Mouse (Mus musculus) forebrain, embryonic 11.5 days (tissue): ENCODE data around the gene Pxmp4. TPM values are rescaled to one million over a fixed set of nuclear protein-coding genes. Genes with fewer than 3 reads are reported as not detected.

ENCODE experiments used
- ATAC-seq: fragments of 200-750 bp; cut with Nextera tagmentation; replicated peaks from 2 replicates; pipeline ENCODE4 v1.8.0; 2017; ENCODE audit warnings: moderate TSS enrichment; ENCODE audit not compliant: low FRiP score
- DNase-seq: peaks from one replicate; pipeline ENCODE4 v3.0.0-alpha.2; 2017; ENCODE audit warnings: low spot score
- H3K27ac ChIP-seq: fragments of 300-500 bp; sonication (generic); 2 replicates; pipeline ENCODE4 v1.5.1; 2014; ENCODE audit warnings: low read depth, low read length
- H3K27me3 ChIP-seq: fragments of 300-500 bp; sonication (generic); 2 replicates; pipeline ENCODE4 v1.6.1; 2014; ENCODE audit warnings: mild to moderate bottlenecking, low read length, mixed read lengths; ENCODE audit not compliant: control insufficient read depth, insufficient read depth
- H3K36me3 ChIP-seq: fragments of 300-500 bp; sonication (generic); 2 replicates; pipeline ENCODE4 v1.6.1; 2014; ENCODE audit warnings: mild to moderate bottlenecking, low read length, moderate library complexity, mixed read lengths; ENCODE audit not compliant: control insufficient read depth, insufficient read depth
- H3K4me1 ChIP-seq: fragments of 300-500 bp; sonication (generic); replicated peaks from 2 replicates; pipeline ENCODE4 v1.6.1; 2014; ENCODE audit warnings: low read length, mixed read lengths; ENCODE audit not compliant: control insufficient read depth, insufficient read depth
- H3K4me2 ChIP-seq: fragments of 300-500 bp; sonication (generic); 2 replicates; pipeline ENCODE4 v1.6.1; 2014; ENCODE audit warnings: low read depth, mild to moderate bottlenecking, low read length, moderate library complexity, mixed read lengths; ENCODE audit not compliant: severe bottlenecking
- H3K4me3 ChIP-seq: fragments of 300-500 bp; sonication (generic); 2 replicates; pipeline ENCODE4 v1.5.1; 2014; ENCODE audit warnings: low read depth, low read length
- H3K9ac ChIP-seq: fragments of 300-500 bp; sonication (generic); 2 replicates; pipeline ENCODE4 v1.6.1; 2014; ENCODE audit warnings: low read length
- H3K9me3 ChIP-seq: fragments of 300-500 bp; sonication (generic); 2 replicates; pipeline ENCODE4 v1.6.1; 2016; ENCODE audit warnings: low read length, mixed read lengths; ENCODE audit not compliant: control insufficient read depth
- WGBS: fragments of 180-500 bp; shearing (Covaris S2); extraction: QIAGEN DNeasy Blood & Tissue Kit; methylation state at CpG from one replicate; pipeline ENCODE4 v1.1.7; 2014; 5-methylcytosine and 5-hydroxymethylcytosine counted together
- polyA plus RNA-seq: library from polyadenylated mRNA; unstranded; fragments of >200 nt; fragmentation: Nextera tagmentation; extraction: Ambion mirVana; gene quantifications from 2 replicates; pipeline ENCODE4 v1.2.1, GENCODE M21; 2014

Pxmp4 gene
- polyA plus RNA-seq, 1 experiment from 2014 or later, result 10.0 TPM

- Histone ChIP-seq H3K9me3 (no peaks in the 10 kb centered on the region), H3K4me3 (no peak overlapping the region), H3K4me1 (peaks cover 19% of the 10 kb centered on the region), H3K4me2 (no peak overlapping the region), H3K27me3 (peaks cover 18% of the 10 kb centered on the region), H3K27ac (no peak overlapping the region), H3K9ac (no peak overlapping the region), H3K36me3 (no peaks in the 10 kb centered on the region)
- DNase-seq (no peak), ATAC-seq (no peak)
- 71% methylated on average over 2 of the region's 2 CpGs for WGBS
Measured at GRCm38 (mm10) chr2:154550937-154551336, 52.6 kb downstream of the Pxmp4 start.

GRCm38 (mm10) chr2:154549886-154550189 is 53.7 kb downstream of the Pxmp4 start:
- Histone ChIP-seq H3K4me3 (peak overlapping the region; percentile 35), H3K27me3 (peaks cover 18% of the 10 kb centered on the region), H3K36me3 (no peaks in the 10 kb centered on the region), H3K9ac (peak overlapping the region; percentile 49; the same call in 1 of the 2 replicates), H3K4me1 (peaks cover 19% of the 10 kb centered on the region), H3K9me3 (no peaks in the 10 kb centered on the region), H3K27ac (no peak overlapping the region), H3K4me2 (peak overlapping the region; percentile 85; the same call in 1 of the 2 replicates)
- DNase-seq, result no peak
- ATAC-seq, result no peak
- WGBS, result 19% methylated on average over 20 of the region's 20 CpGs

- WGBS, result 3% methylated on average over 47 of the region's 48 CpGs
- Histone ChIP-seq H3K36me3 (no peaks in the 10 kb centered on the region), H3K4me3 (peak overlapping the region; percentile 35), H3K4me2 (peak overlapping the region; percentile 85), H3K4me1 (peaks cover 19% of the 10 kb centered on the region), H3K27ac (no peak overlapping the region), H3K9ac (peak overlapping the region; percentile 49), H3K27me3 (peaks cover 18% of the 10 kb centered on the region), H3K9me3 (no peaks in the 10 kb centered on the region)
- ATAC-seq, result peak; percentile 84
- peak; percentile 91 for DNase-seq
Measured at GRCm38 (mm10) chr2:154549127-154549885, 54.2 kb downstream of the Pxmp4 start.

- H3K9me3 ChIP-seq, result no peaks in the 10 kb centered on the region
- peak; percentile 64 for DNase-seq
- H3K4me2 ChIP-seq, result no peak overlapping the region
- peaks cover 18% of the 10 kb centered on the region for H3K27me3 ChIP-seq
- 40% methylated on average over 3 of the region's 3 CpGs for WGBS
- no peak overlapping the region; the same call in 1 of the 2 replicates for H3K9ac ChIP-seq
- H3K4me3 ChIP-seq, result no peak overlapping the region
- peaks cover 19% of the 10 kb centered on the region for H3K4me1 ChIP-seq
- H3K36me3 ChIP-seq, result no peaks in the 10 kb centered on the region
- ATAC-seq, result no peak
- no peak overlapping the region for H3K27ac ChIP-seq
Measured at GRCm38 (mm10) chr2:154548688-154549087, 54.8 kb downstream of the Pxmp4 start.

- DNase-seq, result peak; percentile 47
- Histone ChIP-seq H3K9ac (no peak within 1 kb of the TSS), H3K4me1 (peaks cover 14% of the 10 kb centered on the region), H3K27me3 (peaks cover 13% of the 10 kb centered on the region), H3K36me3 (no peaks in the 10 kb centered on the region), H3K9me3 (no peaks in the 10 kb centered on the region), H3K4me3 (no peak within 1 kb of the TSS), H3K4me2 (no peak within 1 kb of the TSS), H3K27ac (no peak within 1 kb of the TSS)
- ATAC-seq, result no peak
- 93% methylated on average over 10 of the region's 10 CpGs for WGBS
Measured at GRCm38 (mm10) chr2:154546711-154547110, 56.8 kb downstream of the Pxmp4 start, which contains the start of gene 1700003F12Rik. Gene 1700003F12Rik (plus strand): TSS chr2:154547085.

- no peak overlapping the region for H3K4me3 ChIP-seq
- ATAC-seq, result no peak
- H3K9ac ChIP-seq, result no peak overlapping the region
- no peaks in the 10 kb centered on the region for H3K9me3 ChIP-seq
- peaks cover 1% of the 10 kb centered on the region for H3K4me1 ChIP-seq
- 87% methylated on average over 9 of the region's 9 CpGs for WGBS
- DNase-seq, result no peak
- H3K36me3 ChIP-seq, result no peaks in the 10 kb centered on the region
- H3K27me3 ChIP-seq, result no peaks in the 10 kb centered on the region
- no peak overlapping the region for H3K27ac ChIP-seq
- H3K4me2 ChIP-seq, result no peak overlapping the region
Measured at GRCm38 (mm10) chr2:154543567-154544347, 59.8 kb downstream of the Pxmp4 start.

- Histone ChIP-seq H3K4me3 (no peak overlapping the region), H3K27me3 (no peaks in the 10 kb centered on the region), H3K4me1 (peaks cover 2% of the 10 kb centered on the region; the same call in 1 of the 2 replicates), H3K27ac (no peak overlapping the region), H3K9me3 (no peaks in the 10 kb centered on the region), H3K36me3 (no peaks in the 10 kb centered on the region), H3K9ac (no peak overlapping the region), H3K4me2 (no peak overlapping the region)
- DNase-seq, result no peak
- no peak for ATAC-seq
- 80% methylated on average over 2 of the region's 2 CpGs for WGBS
Measured at GRCm38 (mm10) chr2:154541630-154542029, 61.9 kb downstream of the Pxmp4 start.

- DNase-seq (no peak), ATAC-seq (no peak)
- Histone ChIP-seq H3K4me2 (no peak overlapping the region), H3K27me3 (no peaks in the 10 kb centered on the region), H3K9ac (no peak overlapping the region), H3K4me3 (no peak overlapping the region), H3K27ac (no peak overlapping the region), H3K36me3 (no peaks in the 10 kb centered on the region; the same call in 1 of the 2 replicates), H3K9me3 (no peaks in the 10 kb centered on the region), H3K4me1 (peaks cover 2% of the 10 kb centered on the region; the same call in 1 of the 2 replicates)
- WGBS, result 84% methylated on average over 3 of the region's 3 CpGs
Measured at GRCm38 (mm10) chr2:154539720-154540119, 63.8 kb downstream of the Pxmp4 start.
